Mouse (Mus musculus) heart, adult 18-20 months (tissue): Measurements from ENCODE around the gene Rpl18a. TPM values are rescaled to one million over a fixed set of nuclear protein-coding genes. Genes with fewer than 3 reads are reported as not detected.

Experiments
- DNase-seq, 2 experiments: peaks; one replicate each; pipeline ENCODE4 v3.0.0; 2021 to 2022; ENCODE audit warnings: mixed read lengths in 1 of 2
- long read RNA-seq, 2 experiments: library from polyadenylated mRNA; stranded (forward); transcript quantifications; one replicate each; pipeline ENCODE4 v2.0.0; 2021
- total RNA-seq, 2 experiments: library from RNA; stranded (reverse); gene quantifications; 2 replicates each; pipeline ENCODE4 v1.2.3; 2021

The Rpl18a gene
- total RNA-seq: 1,000 to 10,000 TPM; 1,029 to 1,075 TPM
- long read RNA-seq, experiment 1, transcript Rpl18a-201 (5 exons, 1,260 nt): major isoform, 281 of 3,727 reads
- long read RNA-seq, experiment 1, partial matches to known transcripts: 3,443 of 3,727 reads
- long read RNA-seq, experiment 1, other reads (novel, unspliced or antisense): 1 of 3,727 reads
- long read RNA-seq, experiment 2, transcript Rpl18a-201 (5 exons, 1,260 nt): major isoform, 262 of 3,889 reads
- long read RNA-seq, experiment 2, partial matches to known transcripts: 3,622 of 3,889 reads
- long read RNA-seq, experiment 2, other reads (novel, unspliced or antisense): 3 of 3,889 reads

DNA sequence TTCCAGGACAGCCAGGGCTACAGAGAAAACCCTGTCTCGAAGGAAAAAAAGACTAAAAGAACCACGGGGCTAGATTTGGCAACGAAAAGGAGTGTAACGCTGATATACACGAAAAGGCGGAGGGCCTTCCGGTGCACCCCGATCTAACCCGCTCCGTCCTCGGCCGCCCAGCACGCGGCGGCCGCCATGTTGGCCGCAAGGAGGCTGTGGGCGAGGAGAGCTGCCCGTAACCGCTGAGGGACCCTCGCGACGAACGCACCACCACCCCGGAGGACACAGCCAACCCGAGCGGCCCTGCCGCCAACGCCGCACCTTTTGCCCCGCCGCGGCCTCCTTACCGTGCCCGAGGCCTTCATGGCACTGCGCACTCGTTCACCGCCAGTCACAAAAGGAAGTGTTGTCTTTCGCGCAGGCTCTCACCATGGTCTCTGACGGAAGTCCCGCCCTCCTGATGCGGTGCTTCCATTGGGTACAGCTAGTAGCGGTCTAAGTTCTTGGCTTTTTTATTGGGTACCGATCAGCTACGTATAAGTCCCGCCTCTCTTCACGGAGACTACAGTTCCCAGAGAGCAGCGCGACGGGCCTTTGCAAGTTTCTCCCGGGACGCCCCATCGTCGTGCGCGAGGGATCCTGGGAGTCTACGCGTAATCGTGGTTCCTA, at the start of gene Rpl18a:
TSS of gene Rpl18a (minus strand) at position 392 of the 660 bp plus-strand sequence.
- DNase-seq: peak; percentile 97 to 99

DNA sequence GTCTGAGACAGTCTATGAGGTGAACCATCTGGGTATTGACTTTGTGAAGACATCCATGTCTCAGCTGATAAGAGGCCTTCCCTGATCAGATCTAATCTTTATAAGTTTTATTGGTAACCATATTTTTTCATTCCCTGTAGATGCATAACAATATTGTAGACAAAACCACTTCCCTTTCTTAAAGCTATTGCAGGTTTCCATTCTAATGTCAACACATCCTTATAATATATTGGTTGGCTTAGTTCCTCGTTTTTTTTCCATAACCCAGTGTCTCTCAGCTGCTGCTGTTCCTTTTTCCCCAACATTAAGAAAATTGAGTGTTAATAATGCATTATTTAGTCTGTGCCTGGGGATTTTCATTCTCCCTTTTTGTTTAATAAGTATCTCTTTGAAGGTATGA, 46.0 kb upstream of the Rpl18a start:
- DNase-seq: no peak

DNA sequence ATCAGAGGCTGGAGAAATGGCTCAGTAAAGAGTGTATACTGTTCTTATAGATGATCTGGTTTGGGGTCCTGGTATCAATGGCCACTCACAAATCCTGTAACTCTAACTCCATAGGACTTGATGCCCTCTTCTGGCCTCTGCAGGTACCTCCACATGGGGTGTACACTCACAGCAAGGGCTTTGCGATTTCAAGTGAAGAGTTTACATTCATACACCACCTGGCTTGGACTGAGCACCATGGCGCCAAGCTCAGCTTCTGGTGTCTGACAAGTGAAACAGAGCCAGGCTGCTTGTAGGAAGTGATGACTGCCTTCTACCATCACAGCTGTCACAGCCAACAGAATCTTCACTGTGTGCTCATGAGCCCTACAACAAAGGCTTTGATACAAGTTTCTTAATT, 44.3 kb upstream of the Rpl18a start:
- no peak for DNase-seq

DNA sequence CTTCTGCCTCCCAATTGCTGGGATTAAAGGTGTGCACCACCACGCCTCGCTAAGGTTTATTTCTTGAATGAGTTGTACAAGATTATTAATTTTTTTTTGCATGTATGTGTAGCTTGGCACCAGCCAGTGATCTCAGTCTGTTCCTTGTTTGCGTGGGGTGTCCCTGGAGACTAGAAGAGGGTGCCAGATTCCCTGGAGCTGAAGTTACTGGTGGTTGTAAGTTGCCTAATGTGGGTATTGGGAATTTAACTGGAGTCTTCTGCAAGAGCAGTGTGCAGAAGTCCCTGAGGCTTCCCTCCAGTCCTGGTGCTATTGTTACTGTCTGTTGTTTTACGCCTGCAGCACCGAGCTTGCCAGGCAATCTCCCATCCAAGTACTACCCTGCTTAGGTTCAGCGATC, 40.0 kb upstream of the Rpl18a start:
- no peak for DNase-seq

DNA sequence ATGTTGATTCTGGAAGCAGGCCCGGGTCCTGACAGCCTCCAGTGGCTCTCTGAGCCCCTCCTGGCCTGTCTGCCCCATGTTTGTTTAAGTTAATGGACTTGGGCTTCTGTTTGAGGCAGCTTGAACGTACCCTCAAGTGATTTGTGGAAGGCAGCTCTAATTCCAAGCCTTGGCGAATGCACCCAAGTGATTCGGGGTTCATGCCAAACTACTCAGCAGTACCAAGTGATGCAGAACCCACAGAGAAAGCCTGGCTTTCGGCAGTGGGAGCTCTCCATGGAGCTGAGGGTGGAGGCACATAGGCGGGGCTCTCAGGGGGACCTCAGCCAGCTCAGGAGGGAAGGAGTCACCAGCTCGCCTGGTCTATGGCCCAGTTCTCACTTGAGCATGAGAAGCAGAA, 37.6 kb upstream of the Rpl18a start:
- DNase-seq: no peak

DNA sequence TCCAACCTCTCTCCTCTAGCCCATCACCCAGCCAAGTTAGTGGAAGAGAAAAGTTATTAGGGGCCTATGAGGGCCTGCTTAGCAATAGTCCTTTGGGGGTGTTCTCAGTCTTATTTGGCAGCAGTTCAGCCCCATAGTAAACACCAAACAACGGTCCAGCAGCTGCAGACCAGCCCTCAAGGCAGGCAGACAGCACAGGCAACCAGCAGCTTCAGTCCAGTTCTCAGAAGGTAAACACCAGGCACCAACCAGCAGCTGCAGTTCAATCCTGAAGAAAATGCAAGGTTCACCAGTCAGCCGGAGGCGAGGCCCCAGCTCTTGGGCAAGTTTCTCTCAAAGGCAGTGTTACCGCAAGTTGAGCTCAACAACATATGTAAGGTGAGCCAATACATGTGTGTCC, 35.8 kb upstream of the Rpl18a start:
- no peak for DNase-seq

DNA sequence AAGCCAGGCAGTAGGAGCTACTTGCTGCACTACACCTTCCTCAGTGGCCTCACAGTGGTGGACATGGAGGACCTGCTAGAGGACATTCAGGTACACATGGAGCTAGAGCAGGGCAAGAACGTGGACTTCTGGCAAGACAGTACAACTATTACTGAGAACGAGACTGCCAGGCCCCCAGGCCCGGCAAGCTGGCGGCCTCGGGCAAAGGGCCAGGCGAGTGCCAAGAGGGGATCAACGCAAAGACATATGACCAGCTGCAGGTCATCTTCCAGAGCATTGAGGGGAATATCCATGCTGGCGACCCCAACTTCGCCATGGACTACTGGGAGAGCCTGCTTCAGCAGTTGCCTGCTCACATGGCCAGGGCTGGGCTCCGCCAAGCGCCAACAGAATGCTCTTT, 34.5 kb upstream of the Rpl18a start:
- no peak for DNase-seq

DNA sequence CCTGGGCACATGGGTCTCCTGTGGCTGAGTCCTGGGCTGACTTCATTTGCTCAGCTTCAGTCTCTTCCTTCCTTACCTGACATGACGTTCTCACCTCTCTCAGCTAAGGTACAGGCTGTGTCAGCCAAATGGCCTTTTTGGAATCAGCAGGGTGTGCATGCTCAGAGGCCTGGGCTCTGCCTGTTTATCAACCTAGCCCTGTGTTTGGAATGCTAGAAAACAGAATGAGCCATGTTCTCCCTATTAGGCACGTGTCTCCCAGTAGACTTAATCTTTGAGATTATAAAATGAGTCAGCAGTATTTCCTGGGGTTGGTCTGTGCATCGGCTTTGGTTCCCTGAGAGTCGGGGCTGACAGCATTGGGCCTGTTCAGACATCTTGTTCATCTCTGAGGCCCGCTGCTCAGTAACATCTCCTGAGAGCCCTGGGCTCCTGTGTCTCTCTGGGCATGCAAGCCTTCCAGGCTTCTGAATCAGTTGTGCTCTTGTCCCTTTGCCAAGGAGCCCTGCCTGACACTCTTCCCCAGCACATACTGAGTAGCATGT, 31.6 kb upstream of the Rpl18a start:
- peak; percentile 39 to 47 for DNase-seq

DNA sequence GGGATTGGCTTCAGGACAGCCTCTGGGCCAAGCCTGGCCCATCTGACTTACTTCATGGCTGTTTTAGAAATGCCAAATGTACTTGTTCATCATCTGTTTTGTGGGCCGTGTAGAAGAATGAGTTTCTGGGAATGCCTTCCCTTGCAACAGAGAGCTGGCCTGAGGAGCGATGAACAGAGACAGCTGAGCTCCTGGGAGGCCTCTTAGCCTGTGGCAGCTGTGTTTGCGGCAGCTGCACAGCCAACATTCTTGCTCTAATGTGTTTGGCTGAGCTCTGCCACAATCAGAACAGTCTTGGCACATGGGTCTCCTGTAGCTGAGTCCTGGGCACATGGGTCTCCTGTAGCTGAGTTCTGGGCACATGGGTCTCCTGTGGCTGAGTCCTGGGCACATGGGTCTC, 30.9 kb upstream of the Rpl18a start:
- DNase-seq: peak; percentile 23 to 53

DNA sequence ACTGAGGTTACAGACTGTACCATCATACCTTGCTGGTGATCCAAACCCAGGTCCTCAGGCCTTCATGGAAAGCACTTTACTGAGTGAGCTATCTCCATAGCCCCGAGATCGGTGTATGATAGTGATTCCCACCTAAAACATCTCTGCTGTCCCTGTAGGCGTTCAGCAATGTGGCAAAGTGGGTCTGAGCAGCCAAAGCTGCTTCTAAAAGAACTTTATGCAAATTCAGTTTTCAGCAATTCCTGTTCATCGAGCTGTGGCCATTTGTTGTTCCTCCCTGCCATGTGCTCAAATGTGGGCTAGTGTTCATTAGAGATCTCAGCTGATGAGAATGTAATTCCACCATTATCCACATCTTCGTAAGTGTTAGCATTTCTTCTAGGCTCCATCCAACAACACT, 29.2 kb upstream of the Rpl18a start:
- no peak for DNase-seq

DNA sequence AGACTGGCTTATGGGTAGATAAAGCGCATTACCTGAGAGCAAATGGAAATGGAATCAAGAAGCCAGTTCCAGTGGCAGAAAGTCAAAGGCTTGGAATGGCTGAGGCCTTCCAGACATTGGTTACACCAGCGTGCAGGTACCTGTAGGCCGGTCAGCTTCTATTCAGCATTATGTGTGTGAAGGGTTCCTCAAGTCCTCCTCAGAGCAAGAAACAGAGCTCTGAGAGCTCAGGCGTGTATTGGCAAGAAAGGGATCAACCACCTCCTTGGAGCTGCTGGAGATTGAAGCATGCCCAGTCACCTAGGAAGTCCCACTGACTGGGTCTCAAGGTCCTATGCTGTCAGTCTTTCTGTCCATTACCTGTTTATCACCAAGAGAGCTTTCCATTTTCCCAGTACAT, 28.5 kb upstream of the Rpl18a start:
- DNase-seq: no peak

DNA sequence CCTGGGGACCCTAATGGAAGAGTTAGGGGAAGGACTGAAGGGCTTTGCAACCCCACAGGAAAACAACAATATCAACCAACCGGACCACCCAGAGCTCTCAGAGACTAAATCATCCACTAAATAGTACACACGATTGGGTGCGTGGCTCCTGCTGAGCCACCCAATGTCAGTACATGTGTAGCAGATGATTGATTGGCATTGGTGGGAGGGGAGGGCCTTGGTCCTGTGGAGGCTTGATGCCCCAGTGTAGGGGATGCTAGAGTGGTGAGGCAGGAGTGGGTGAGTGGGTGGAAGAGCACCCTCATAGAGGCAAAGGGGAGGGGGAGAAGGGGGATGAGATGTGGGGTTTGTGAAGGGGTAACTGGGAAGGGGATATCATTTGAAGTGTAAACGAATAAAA, 26.9 kb upstream of the Rpl18a start:
- no peak for DNase-seq

DNA sequence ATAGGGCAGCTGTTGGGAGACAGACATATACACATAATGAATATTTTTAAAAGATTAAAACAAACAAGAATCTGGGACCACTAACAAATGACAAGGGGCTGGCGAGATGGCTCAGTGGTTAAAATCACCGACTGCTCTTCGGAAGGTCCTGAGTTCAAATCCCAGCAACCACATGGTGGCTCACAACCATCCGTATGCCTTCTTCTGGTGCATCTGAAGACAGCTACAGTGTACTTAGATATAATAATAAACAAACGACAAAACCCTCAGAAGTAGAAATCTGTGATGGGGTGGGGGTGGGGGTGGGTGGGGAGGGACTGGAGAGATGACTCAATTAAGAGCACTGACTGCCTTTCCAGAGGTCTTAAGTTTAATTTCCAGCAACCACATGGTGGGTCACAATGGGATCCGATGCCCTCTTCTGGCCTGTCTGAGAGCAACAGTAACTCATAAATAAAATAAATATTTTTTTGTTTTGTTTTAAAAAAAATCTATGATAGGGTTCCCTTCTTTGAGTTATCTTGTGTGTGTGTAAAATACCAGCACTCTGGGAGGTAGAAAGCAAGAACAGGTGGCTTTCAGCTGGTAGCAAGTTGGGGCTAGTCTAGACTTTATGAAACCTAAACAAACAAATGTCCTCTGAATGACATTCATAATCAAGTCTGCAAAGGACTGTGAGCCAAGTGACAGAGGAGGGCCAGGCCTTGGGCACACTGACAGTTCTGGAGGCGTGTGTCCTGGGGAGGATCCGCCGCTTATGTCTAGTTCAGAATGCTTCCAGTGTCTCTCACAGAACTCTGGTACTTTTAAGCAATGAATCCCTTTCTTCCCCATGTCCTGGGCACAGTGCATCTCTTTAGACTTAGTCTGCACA, 23.1 kb upstream of the Rpl18a start:
- DNase-seq: no peak

DNA sequence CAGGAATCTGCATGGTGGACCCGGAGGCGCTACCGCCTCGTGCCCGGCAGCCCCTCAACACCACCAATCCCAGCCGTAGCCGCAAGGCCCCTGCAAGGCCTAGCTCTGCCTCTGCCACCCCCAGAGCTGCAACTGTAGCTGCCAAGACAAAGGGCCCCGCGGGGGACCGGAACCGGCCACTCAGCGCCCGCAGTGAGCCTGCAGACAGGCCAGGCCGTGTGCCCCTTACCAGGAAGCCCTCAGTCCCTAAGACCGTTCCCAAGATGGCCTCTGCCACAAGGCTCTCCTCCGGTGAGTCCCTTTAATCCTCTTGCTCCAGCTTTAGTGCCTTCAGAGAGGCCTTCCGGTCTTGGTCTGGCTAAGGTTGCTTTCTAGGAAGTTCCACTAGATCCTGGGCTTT, 17.5 kb upstream of the Rpl18a start:
- DNase-seq: no peak

DNA sequence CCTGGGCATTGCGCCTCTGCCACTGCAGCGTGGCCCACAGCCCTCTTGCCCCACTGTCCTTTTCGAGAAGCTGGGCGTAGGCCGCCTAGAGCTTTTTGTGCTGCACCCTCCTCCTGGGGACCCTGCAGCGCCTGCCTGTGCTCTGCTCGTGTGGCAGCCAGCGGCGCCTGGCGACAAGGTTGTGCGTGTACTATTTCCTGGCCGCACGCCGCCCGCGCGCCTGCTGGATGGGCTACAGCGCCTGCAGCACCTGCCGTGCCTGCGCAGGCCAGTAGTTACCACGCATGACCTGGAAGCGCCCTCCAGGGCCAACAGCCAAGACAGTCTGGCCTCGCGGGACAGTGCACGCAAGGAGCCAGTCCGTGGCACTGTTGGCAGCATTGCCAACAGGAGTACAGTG, 16.3 kb upstream of the Rpl18a start:
- DNase-seq: no peak

DNA sequence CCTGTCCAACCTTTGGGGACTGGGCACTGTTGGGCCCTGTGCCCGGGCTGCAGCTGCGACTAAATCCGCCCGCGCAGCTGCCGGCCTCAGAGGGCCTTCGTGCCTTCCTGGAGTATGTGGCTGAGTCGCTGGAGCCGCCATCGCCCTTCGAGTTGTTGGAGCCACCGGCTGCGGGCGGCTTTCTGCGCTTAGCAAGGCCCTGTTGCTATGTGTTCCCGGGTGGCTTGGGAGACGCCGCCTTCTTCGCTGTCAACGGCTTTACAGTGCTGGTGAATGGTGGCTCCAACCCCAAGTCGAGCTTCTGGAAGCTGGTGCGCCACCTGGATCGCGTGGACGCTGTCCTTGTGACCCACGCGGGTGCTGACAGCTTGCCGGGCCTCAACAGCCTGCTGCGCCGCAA, 15.7 kb upstream of the Rpl18a start:
- DNase-seq: no peak

DNA sequence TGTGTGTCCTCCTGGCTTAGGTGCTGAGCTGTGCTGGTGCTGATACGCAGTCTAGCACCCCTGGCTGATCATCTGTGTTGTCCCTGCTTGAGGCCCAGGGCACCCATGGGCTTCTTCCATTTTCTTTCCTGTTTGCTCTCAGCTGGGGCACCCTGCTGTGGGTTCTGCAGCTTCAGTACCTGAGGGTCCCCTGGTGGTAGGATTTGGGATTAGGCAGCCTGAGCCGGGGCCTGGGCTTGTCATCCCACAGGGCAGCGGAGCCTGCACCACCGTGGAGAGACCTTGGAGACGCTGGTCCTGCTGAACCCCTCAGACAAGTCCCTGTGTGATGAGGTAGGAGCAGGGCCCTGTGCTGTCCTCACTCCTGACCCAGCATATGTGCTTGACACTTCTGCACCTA, 14.4 kb upstream of the Rpl18a start:
- no peak for DNase-seq

DNA sequence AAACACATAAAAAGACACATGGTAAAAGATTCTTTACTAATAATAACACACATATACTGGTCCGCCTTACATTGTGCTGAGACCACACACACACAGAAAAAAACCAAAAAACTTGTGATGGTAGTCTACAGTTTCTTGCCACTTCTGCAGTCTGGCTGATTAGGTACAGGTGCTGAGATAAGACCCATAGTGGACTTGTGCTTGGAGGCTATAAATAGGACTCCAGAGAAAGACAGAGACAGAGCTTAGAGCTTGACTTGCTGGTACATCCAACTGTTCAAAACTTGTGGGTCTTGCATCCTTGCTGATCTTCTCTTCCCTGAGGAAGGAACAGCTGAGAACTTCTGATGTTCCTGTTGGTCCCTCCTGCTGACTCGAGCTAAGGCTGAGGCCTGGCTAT, 10.3 kb upstream of the Rpl18a start:
- DNase-seq: no peak

DNA sequence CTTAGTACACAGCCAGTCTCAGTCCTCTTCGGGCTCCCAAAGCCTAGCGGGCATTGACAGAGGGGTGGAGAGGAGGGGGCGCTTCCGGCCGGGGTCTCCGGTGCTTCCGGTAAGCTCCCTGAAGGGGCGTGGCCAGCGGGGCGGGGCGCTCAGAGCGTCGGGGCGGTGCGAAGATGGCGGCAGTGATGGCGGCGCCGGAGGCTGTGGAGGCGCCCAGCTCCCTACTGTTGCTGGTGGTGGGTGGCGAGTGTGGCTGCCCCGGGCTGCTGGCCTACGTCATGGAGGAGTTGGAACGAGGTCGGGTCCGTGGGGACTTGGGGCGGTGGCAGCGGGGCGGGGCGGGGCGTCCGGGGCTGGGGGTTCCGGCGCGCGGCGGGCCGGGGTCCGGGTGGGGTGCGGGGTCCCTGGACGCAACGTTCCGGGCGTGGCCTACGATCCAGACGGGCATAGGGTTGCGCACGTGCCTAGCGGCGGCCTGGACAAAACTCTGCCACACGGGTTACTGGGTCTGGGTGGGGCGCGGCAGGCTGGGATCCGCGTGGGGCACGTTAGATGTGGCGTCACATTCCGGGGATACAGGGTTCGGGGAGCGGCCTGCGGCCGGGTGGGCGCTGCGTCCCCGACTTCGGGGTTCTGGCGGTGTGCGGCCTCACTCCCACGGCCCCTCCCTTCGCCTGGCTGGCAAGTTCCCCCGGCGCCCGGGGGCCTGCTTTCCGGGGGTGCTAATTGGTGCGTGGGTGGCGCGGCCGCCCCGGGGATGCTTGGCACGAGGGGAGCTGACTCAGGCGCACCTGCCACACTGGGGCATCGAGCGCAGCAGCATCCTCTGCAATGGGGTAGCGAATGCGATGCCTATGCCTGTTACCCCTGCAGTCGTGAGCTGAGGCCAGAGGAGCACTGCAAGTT, 8.9 kb upstream of the Rpl18a start, which contains the start of gene Map1s:
TSS of gene Map1s (plus strand) at position 102 of the 906 bp plus-strand sequence.
- peak; percentile 74 to 84 for DNase-seq

DNA sequence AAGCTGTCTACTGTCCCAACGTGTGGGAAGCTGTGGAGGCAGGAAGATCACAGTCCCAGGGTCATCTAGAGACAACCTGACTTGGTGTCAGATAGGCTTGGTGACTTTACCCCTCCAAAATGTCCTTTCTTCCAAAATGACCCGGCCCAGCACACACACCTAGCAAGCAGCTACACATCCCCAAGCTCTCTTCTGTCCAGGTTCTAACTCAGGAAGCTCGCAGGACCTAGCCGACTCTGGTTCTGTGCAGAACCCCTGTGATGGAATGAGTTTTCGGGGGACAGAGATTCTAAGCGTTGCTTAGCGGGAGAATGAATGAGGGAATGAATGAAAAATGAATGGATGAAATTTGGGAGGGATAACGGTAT, 8.2 kb upstream of the Rpl18a start:
- DNase-seq: no peak

DNA sequence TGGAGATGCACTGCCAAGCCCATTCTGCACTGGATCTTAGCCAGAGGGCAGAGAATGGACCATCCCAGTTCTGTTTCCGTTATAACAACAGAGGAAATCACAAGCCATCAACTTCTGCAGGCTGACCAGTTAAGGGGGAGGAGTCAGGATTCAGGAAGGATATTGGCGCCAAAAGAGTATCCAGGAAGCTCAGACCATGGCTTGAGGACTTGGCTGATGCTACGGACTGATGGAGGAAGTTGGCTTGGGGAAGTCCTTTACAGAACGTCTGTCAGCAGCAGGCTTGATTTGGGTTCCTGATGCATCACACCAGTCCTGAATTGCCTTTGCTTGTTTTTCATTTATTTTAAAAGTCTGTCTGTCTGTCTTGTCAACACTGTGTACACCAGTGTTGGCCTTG, 7.3 kb upstream of the Rpl18a start:
- DNase-seq: peak; percentile 35 to 82

DNA sequence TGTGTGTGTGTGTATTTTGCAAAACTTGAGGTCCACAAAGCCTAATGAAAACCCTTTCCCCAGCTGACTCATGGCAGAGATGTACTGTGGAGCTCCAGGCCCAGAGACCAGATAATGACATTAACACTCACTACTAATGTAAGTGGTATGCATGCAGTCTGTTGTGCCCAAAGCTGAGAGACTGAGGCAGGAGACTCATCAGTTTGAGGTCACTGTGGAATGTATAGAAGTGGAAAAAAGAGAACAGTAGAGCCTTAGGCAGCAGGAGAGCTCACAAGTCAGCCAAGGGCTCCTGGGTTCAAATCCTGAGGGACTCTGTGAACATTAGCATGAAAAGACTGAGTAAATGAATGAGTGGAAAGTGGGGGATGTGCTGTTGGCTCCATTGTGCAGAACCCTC, 6.4 kb upstream of the Rpl18a start:
- DNase-seq: no peak
